Mouse (Mus musculus): Measurements from ENCODE around the gene Ccm2. TPM values are rescaled to one million over a fixed set of nuclear protein-coding genes. Genes with fewer than 3 reads are reported as not detected.
A peak's percentile ranks its signal among the peaks of the same experiment; 100 is the strongest.

Gene Ccm2
- polyA plus RNA-seq, 1 experiment, result 450 TPM

- WGBS, result 61% methylated on average over 12 of the region's 12 CpGs
- no peak for DNase-seq
- TF ChIP-seq POLR2A (IDR thresholded peaks at IDR 0.05; ENCODE audit: control insufficient read depth, extremely low read depth, insufficient read depth, low read length, poor library complexity), result no peak
- no peak for TF ChIP-seq CTCF (IDR thresholded peaks at IDR 0.05; ENCODE audit: borderline replicate concordance, control insufficient read depth, extremely low read depth, insufficient read depth, low read length, poor library complexity)
- no peak overlapping the region for H3K27ac ChIP-seq (ENCODE audit: control insufficient read depth, insufficient read depth, low read length)
- no peak overlapping the region for H3K4me3 ChIP-seq (ENCODE audit: control insufficient read depth, insufficient read depth, low read length)
- H3K27me3 ChIP-seq (ENCODE audit: control insufficient read depth, insufficient read depth, low read length), result no peaks in the 10 kb centered on the region
- no peaks in the 10 kb centered on the region for H3K4me1 ChIP-seq (replicated peaks; ENCODE audit: control insufficient read depth, insufficient read depth, low read length)
- peaks cover 49% of the 10 kb centered on the region for H3K36me3 ChIP-seq (ENCODE audit: control insufficient read depth, insufficient read depth, low read length)
Observed at GRCm38 (mm10) chr11:6615250-6616205, 68.8 kb downstream of the Ccm2 start.

- no peak for DNase-seq
- WGBS, result 52% methylated on average over 10 of the region's 10 CpGs
- Histone ChIP-seq H3K4me3 (ENCODE audit: control insufficient read depth, insufficient read depth, low read length) (no peak overlapping the region), H3K36me3 (ENCODE audit: control insufficient read depth, insufficient read depth, low read length) (peaks cover 36% of the 10 kb centered on the region), H3K27me3 (ENCODE audit: control insufficient read depth, insufficient read depth, low read length) (no peaks in the 10 kb centered on the region), H3K27ac (ENCODE audit: control insufficient read depth, insufficient read depth, low read length) (no peak overlapping the region), H3K4me1 (replicated peaks; ENCODE audit: control insufficient read depth, insufficient read depth, low read length) (peaks cover 17% of the 10 kb centered on the region)
- TF ChIP-seq CTCF (IDR thresholded peaks at IDR 0.05; ENCODE audit: borderline replicate concordance, control insufficient read depth, extremely low read depth, insufficient read depth, low read length, poor library complexity), result no peak
- no peak for TF ChIP-seq POLR2A (IDR thresholded peaks at IDR 0.05; ENCODE audit: control insufficient read depth, extremely low read depth, insufficient read depth, low read length, poor library complexity)
Observed at GRCm38 (mm10) chr11:6623704-6624103, 77.0 kb downstream of the Ccm2 start.

GRCm38 (mm10) chr11:6624619-6625382, 78.1 kb downstream of the Ccm2 start:
- TF ChIP-seq CTCF (IDR thresholded peaks at IDR 0.05; ENCODE audit: borderline replicate concordance, control insufficient read depth, extremely low read depth, insufficient read depth, low read length, poor library complexity), result no peak
- TF ChIP-seq POLR2A (IDR thresholded peaks at IDR 0.05; ENCODE audit: control insufficient read depth, extremely low read depth, insufficient read depth, low read length, poor library complexity), result no peak

GRCm38 (mm10) chr11:6625478-6626387, 79.0 kb downstream of the Ccm2 start, which contains the start of gene Tbrg4:
TSS of gene Tbrg4 (minus strand) at chr11:6626067.
- WGBS, result under 1% methylated on average over 66 of the region's 66 CpGs

More at GRCm38 (mm10) chr11:6624619-6625382, 78.1 kb downstream of the Ccm2 start:
- 59% methylated on average over 14 of the region's 14 CpGs for WGBS
- H3K36me3 ChIP-seq (ENCODE audit: control insufficient read depth, insufficient read depth, low read length), result peaks cover 25% of the 10 kb centered on the region
- H3K27ac ChIP-seq (ENCODE audit: control insufficient read depth, insufficient read depth, low read length), result no peak overlapping the region
- no peak for DNase-seq
- H3K4me1 ChIP-seq (replicated peaks; ENCODE audit: control insufficient read depth, insufficient read depth, low read length), result peaks cover 17% of the 10 kb centered on the region
- H3K27me3 ChIP-seq (ENCODE audit: control insufficient read depth, insufficient read depth, low read length), result no peaks in the 10 kb centered on the region
- peak overlapping the region; percentile 93 for H3K4me3 ChIP-seq (ENCODE audit: control insufficient read depth, insufficient read depth, low read length)

GRCm38 (mm10) chr11:6626388-6626772, 79.7 kb downstream of the Ccm2 start:
- no peak for DNase-seq
- no peak for TF ChIP-seq POLR2A (IDR thresholded peaks at IDR 0.05; ENCODE audit: control insufficient read depth, extremely low read depth, insufficient read depth, low read length, poor library complexity)
- TF ChIP-seq CTCF (IDR thresholded peaks at IDR 0.05; ENCODE audit: borderline replicate concordance, control insufficient read depth, extremely low read depth, insufficient read depth, low read length, poor library complexity), result no peak
- Histone ChIP-seq H3K4me1 (replicated peaks; ENCODE audit: control insufficient read depth, insufficient read depth, low read length) (peaks cover 17% of the 10 kb centered on the region), H3K36me3 (ENCODE audit: control insufficient read depth, insufficient read depth, low read length) (peaks cover 13% of the 10 kb centered on the region), H3K27me3 (ENCODE audit: control insufficient read depth, insufficient read depth, low read length) (no peaks in the 10 kb centered on the region), H3K27ac (ENCODE audit: control insufficient read depth, insufficient read depth, low read length) (peak overlapping the region; percentile 62), H3K4me3 (ENCODE audit: control insufficient read depth, insufficient read depth, low read length) (peak overlapping the region; percentile 93)
- 13% methylated on average over 16 of the region's 16 CpGs for WGBS

More at GRCm38 (mm10) chr11:6625478-6626387, 79.0 kb downstream of the Ccm2 start, which contains the start of gene Tbrg4:
- H3K36me3 ChIP-seq (ENCODE audit: control insufficient read depth, insufficient read depth, low read length), result peaks cover 20% of the 10 kb centered on the region
- DNase-seq, result peak; percentile 88
- peaks cover 17% of the 10 kb centered on the region for H3K4me1 ChIP-seq (replicated peaks; ENCODE audit: control insufficient read depth, insufficient read depth, low read length)
- no peaks in the 10 kb centered on the region for H3K27me3 ChIP-seq (ENCODE audit: control insufficient read depth, insufficient read depth, low read length)
- H3K27ac ChIP-seq (ENCODE audit: control insufficient read depth, insufficient read depth, low read length), result peak within 1 kb of the TSS; percentile 62
- peak; percentile 46; the same call in 1 of the 2 replicates for TF ChIP-seq CTCF (IDR thresholded peaks at IDR 0.05; ENCODE audit: borderline replicate concordance, control insufficient read depth, extremely low read depth, insufficient read depth, low read length, poor library complexity)
- TF ChIP-seq POLR2A (IDR thresholded peaks at IDR 0.05; ENCODE audit: control insufficient read depth, extremely low read depth, insufficient read depth, low read length, poor library complexity), result peak; percentile 95
- peak within 1 kb of the TSS; percentile 93 for H3K4me3 ChIP-seq (ENCODE audit: control insufficient read depth, insufficient read depth, low read length)
